Mouse (Mus musculus): ENCODE data around the gene Dhx34. TPM values are rescaled to one million over a fixed set of nuclear protein-coding genes. Genes with fewer than 3 reads are reported as not detected.

Gene Dhx34
- polyA plus RNA-seq, 1 experiment from 2014 or later = 19.9 TPM

DNA sequence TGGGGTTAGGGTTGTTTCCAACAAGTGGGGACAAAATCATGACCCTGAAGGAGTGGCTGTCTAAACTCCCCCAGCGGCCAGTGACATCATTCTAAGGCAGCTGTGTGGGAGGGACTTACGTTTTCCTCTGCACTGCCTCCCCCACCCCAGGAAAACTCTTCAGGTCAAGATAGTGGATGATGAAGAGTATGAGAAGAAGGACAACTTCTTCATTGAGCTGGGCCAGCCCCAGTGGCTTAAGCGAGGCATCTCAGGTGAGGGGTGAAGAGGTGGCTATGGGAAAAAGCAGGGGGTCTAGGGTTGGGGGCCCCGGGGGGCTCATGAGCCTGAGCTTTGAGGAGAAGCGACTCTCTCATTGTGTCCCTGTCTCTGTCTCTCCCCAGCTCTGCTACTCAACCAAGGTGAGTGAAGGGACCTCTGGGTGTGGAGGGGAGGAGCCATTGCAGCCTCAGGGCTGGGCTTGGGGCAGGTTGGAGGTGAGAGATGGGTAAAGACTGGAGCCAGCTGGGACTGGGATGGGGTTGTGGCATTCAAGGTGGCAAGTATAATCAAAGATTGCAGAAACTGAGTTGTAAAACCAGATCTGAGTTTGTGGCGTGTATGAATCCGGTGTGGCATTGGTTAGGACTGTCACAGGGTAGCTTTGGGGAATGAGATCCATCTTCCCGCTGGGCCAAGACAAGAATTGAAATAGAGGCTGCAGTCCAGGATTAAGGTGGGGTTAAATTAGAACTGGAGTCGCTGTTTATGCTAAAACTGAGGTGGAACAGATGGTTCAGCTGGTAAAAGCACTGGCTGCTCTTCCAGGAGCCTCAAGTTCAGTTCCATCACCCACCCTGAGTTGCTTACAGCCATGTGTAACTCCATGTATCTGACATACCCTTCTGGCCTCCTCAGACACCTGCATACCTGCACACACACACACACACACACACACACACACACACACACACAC lies 71.4 kb downstream of the Dhx34 start:
- peaks cover 15% of the 10 kb centered on the region for H3K27me3 ChIP-seq (ENCODE audit: low read depth, poor library complexity, severe bottlenecking)
- 81% methylated on average over 9 of the region's 9 CpGs for WGBS
- H3K27ac ChIP-seq (replicated peaks) = no peak overlapping the region

GRCm38 (mm10) chr7:16149241-16149640 lies 72.6 kb downstream of the Dhx34 start:
- Histone ChIP-seq H3K27me3 (ENCODE audit: low read depth, poor library complexity, severe bottlenecking) (peaks cover 15% of the 10 kb centered on the region), H3K27ac (replicated peaks) (no peak overlapping the region), H3K4me3 (no peak overlapping the region), H3K4me1 (no peaks in the 10 kb centered on the region), H3K36me3 (peaks cover 9% of the 10 kb centered on the region), H3K9me3 (replicated peaks) (no peaks in the 10 kb centered on the region)
- WGBS = 74% methylated on average over 5 of the region's 5 CpGs
- DNase-seq (ENCODE audit: low spot score) = no peak

More for the DNA sequence above, 71.4 kb downstream of the Dhx34 start:
- DNase-seq (ENCODE audit: low spot score) = no peak
- Histone ChIP-seq H3K9me3 (replicated peaks) (no peaks in the 10 kb centered on the region), H3K4me3 (no peak overlapping the region), H3K4me1 (no peaks in the 10 kb centered on the region), H3K36me3 (no peaks in the 10 kb centered on the region)

DNA sequence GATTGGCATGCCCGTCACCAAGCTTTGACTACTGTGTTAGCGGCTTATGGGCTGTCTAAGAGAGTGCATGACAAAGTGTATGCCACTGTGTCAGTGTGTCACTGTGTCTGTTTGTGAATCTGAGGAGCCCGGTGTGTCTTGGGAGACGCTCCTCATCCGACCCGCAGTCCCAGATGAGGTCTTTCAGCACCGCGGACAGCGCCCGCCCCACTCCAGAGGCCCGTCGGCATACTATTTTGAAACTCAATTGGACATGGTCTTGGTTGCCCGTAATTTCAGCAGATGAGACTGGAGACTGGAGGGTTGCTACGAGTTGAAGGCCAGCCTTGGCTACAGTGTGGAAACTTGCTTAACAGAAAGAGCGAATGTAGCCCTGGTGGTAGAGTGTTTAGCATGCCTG lies 74.2 kb downstream of the Dhx34 start:
- peak; percentile 59 for DNase-seq (ENCODE audit: low spot score)
- H3K27me3 ChIP-seq (ENCODE audit: low read depth, poor library complexity, severe bottlenecking) = peaks cover 15% of the 10 kb centered on the region
- 15% methylated on average over 15 of the region's 15 CpGs for WGBS
- peaks cover 9% of the 10 kb centered on the region for H3K36me3 ChIP-seq
- no peaks in the 10 kb centered on the region for H3K9me3 ChIP-seq (replicated peaks)
- H3K27ac ChIP-seq (replicated peaks) = no peak overlapping the region
- no peaks in the 10 kb centered on the region for H3K4me1 ChIP-seq
- H3K4me3 ChIP-seq = no peak overlapping the region

Other genes with a start within 250 kb of the Dhx34 start
- 6.9 and 8.2 TPM in 2 replicates for gene Bicra, start 174.1 kb downstream of the Dhx34 start, polyA plus RNA-seq (2016; fragmentation: Nextera tagmentation; extraction: Ambion mirVana)
- not detected in 2 replicates for gene Zfp541, start 160.2 kb downstream of the Dhx34 start, polyA plus RNA-seq (2016; fragmentation: Nextera tagmentation; extraction: Ambion mirVana)
- gene Napa, start 123.6 kb downstream of the Dhx34 start, polyA plus RNA-seq (2016; fragmentation: Nextera tagmentation; extraction: Ambion mirVana) = 187 and 188 TPM in 2 replicates
- 28.8 and 30.6 TPM in 2 replicates for gene Kptn, start 102.1 kb downstream of the Dhx34 start, polyA plus RNA-seq (2016; fragmentation: Nextera tagmentation; extraction: Ambion mirVana)
- 0.21 and 0.25 TPM in 2 replicates for gene Slc8a2, start 92.2 kb downstream of the Dhx34 start, polyA plus RNA-seq (2016; fragmentation: Nextera tagmentation; extraction: Ambion mirVana)
- 80.7 and 99.3 TPM in 2 replicates for gene Meis3, start 46.9 kb downstream of the Dhx34 start, polyA plus RNA-seq (2016; fragmentation: Nextera tagmentation; extraction: Ambion mirVana)
- gene C5ar2, start 22.1 kb upstream of the Dhx34 start, polyA plus RNA-seq (2016; fragmentation: Nextera tagmentation; extraction: Ambion mirVana) = 0.04 and 0.10 TPM in 2 replicates
- 0.86 and 1.4 TPM in 2 replicates for gene C5ar1, start 37.5 kb upstream of the Dhx34 start, polyA plus RNA-seq (2016; fragmentation: Nextera tagmentation; extraction: Ambion mirVana)
- 6.3 and 10.0 TPM in 2 replicates for gene Inafm1, start 51.6 kb upstream of the Dhx34 start, polyA plus RNA-seq (2016; fragmentation: Nextera tagmentation; extraction: Ambion mirVana)
- gene Ccdc9, start 64.8 kb upstream of the Dhx34 start, polyA plus RNA-seq (2016; fragmentation: Nextera tagmentation; extraction: Ambion mirVana) = 24.6 and 34.1 TPM in 2 replicates
- 14.4 and 17.1 TPM in 2 replicates for gene Bbc3, start 86.4 kb upstream of the Dhx34 start, polyA plus RNA-seq (2016; fragmentation: Nextera tagmentation; extraction: Ambion mirVana)
- 447 and 477 TPM in 2 replicates for gene Sae1, start 165.8 kb upstream of the Dhx34 start, polyA plus RNA-seq (2016; fragmentation: Nextera tagmentation; extraction: Ambion mirVana)
- gene Zc3h4, start 178.9 kb upstream of the Dhx34 start, polyA plus RNA-seq (2016; fragmentation: Nextera tagmentation; extraction: Ambion mirVana) = 16.9 and 17.6 TPM in 2 replicates
- 54.5 and 64.7 TPM in 2 replicates for gene Tmem160, start 230.7 kb upstream of the Dhx34 start, polyA plus RNA-seq (2016; fragmentation: Nextera tagmentation; extraction: Ambion mirVana)